Mouse (Mus musculus) right cerebral cortex, postnatal 10 days (tissue): ENCODE results near the gene Ptpre.
A peak's percentile ranks its signal among the peaks of the same experiment; 100 is the strongest.
"Not testable (repeated sequence)": the region's sequence is repeated elsewhere in the genome, so short reads cannot be mapped to it uniquely, and the experiment has no call there.

ENCODE experiments used
- DNase-seq, 2 experiments: peaks; one replicate each; pipeline ENCODE4 v3.0.0; 2021; ENCODE audit warnings: low spot score in 2 of 2

The Ptpre gene

GRCm38 (mm10) chr7:135605002-135605803 is 67.9 kb downstream of the Ptpre start:
- no peak for DNase-seq

- no peak for DNase-seq
These were observed 68.5 kb downstream of the Ptpre start for GRCm38 (mm10) chr7:135605804-135606072.

- no peak for DNase-seq
These were observed 70.9 kb downstream of the Ptpre start for GRCm38 (mm10) chr7:135608208-135608607.

- DNase-seq = no peak
These were observed 71.7 kb downstream of the Ptpre start for GRCm38 (mm10) chr7:135609028-135609427.

GRCm38 (mm10) chr7:135609655-135610054 is 72.4 kb downstream of the Ptpre start:
- DNase-seq = no peak

GRCm38 (mm10) chr7:135612276-135612675 is 75.0 kb downstream of the Ptpre start:
- no peak for DNase-seq

GRCm38 (mm10) chr7:135612801-135613200 is 75.5 kb downstream of the Ptpre start:
- no peak for DNase-seq

- no peak for DNase-seq
These were observed 76.1 kb downstream of the Ptpre start for GRCm38 (mm10) chr7:135613380-135613779.

GRCm38 (mm10) chr7:135614892-135615291 is 77.6 kb downstream of the Ptpre start:
- peak in 1 of 2 experiments; percentile 51 for DNase-seq

GRCm38 (mm10) chr7:135616479-135616878 is 79.2 kb downstream of the Ptpre start:
- DNase-seq = not testable (repeated sequence)

GRCm38 (mm10) chr7:135617776-135618175 is 80.5 kb downstream of the Ptpre start:
- peak; percentile 84 to 88 for DNase-seq

- no peak for DNase-seq
These were observed 84.4 kb downstream of the Ptpre start for GRCm38 (mm10) chr7:135621649-135622048.

- no peak for DNase-seq
These were observed 85.0 kb downstream of the Ptpre start for GRCm38 (mm10) chr7:135622241-135622640.

- DNase-seq = no peak
These were observed 87.6 kb downstream of the Ptpre start for GRCm38 (mm10) chr7:135624854-135625253.

- no peak for DNase-seq
These were observed 91.1 kb downstream of the Ptpre start for GRCm38 (mm10) chr7:135628363-135628762.

- DNase-seq = no peak
These were observed 91.7 kb downstream of the Ptpre start for GRCm38 (mm10) chr7:135629019-135629418.

- peak; percentile 77 to 83 for DNase-seq
These were observed 94.7 kb downstream of the Ptpre start for GRCm38 (mm10) chr7:135631776-135632552.

GRCm38 (mm10) chr7:135632716-135633258 is 95.5 kb downstream of the Ptpre start:
- no peak for DNase-seq

- DNase-seq = no peak
These were observed 97.8 kb downstream of the Ptpre start for GRCm38 (mm10) chr7:135634851-135635624.

GRCm38 (mm10) chr7:135637406-135637980 is 100.2 kb downstream of the Ptpre start:
- DNase-seq = peak in 1 of 2 experiments; percentile 50

GRCm38 (mm10) chr7:135639361-135639760 is 102.1 kb downstream of the Ptpre start:
- no peak for DNase-seq
